Comparison of ENCODE assay signal across 21 mouse cellular contexts in the genomic region with DNA sequence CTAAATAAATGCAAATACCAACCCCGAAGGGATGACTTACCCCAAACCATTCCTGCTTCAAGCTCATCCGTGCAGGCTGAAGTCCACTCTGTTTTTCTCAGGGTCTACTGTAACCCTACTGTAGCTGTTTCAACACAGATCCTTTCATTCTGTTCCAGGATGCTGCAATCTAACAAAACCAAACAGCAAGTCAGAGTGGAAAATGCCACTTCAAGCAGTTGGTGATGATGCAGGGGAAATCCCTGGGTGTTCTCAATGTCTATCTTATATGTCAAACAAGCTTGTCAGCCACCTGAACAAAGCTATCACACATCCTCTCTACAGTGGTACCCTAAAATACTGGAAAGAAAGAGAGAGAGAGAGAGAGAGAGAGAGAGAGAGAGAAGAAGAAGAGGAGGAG.
DNase-seq lines count a peak whose midpoint lies in the region; ATAC-seq and TF ChIP-seq lines count a peak whose summit lies in the region.
"Had no signal": no experiment of that assay in that cellular context is flagged by ENCODE, and none has a peak within 500 bp of the region (broad histone marks: within the 10 kb centered on the region; RNA-seq: fewer than 3 reads in every experiment).

No protein-coding gene starts in this region.

- H3K4me1 ChIP-seq in liver, embryonic 12.5 days = peaks cover 86% of the 10 kb centered on the region
- H3K4me1 ChIP-seq in liver, embryonic 11.5 days (replicated peaks; ENCODE audit: control insufficient read depth, insufficient read depth, low read length) = peaks cover 48% of the 10 kb centered on the region
- H3K4me1 ChIP-seq in CH12.LX (ENCODE audit: control insufficient read depth in 1 of 2, insufficient read depth in 2 of 2) = peaks cover 33 to 88% of the 10 kb centered on the region in 2 experiments
- H3K4me1 ChIP-seq in intestine, embryonic 15.5 days (replicated peaks) = no peaks in the 10 kb centered on the region
- H3K4me1 ChIP-seq: embryonic facial prominence, embryonic 15.5 days; forebrain, embryonic 15.5 days; midbrain, embryonic 15.5 days had no signal

- TF ChIP-seq POLR2A in CH12.LX (IDR thresholded peaks at IDR 0.05; ENCODE audit: low read depth, low read length) = no peak

- TF ChIP-seq CTCF in CH12.LX (conservative IDR thresholded peaks at IDR 0.05 in 1 of 2, IDR thresholded peaks at IDR 0.05 in 1 of 2; ENCODE audit: low read depth in 2 of 2, low read length in 2 of 2) = no peak

- H3K27ac ChIP-seq in liver, embryonic 12.5 days = 0 out of 2 replicates have a peak overlapping the region, but pooled peaks have one; percentile 60
- no peak overlapping the region for H3K27ac ChIP-seq in liver, embryonic 11.5 days (ENCODE audit: low read depth, low read length)
- peak overlapping the region; percentile 73 for H3K27ac ChIP-seq in CH12.LX (ENCODE audit: insufficient read depth, low read depth)
- H3K27ac ChIP-seq in intestine, embryonic 15.5 days = no peak overlapping the region
- H3K27ac ChIP-seq: embryonic facial prominence, embryonic 15.5 days; forebrain, embryonic 15.5 days; liver, embryonic 14.5 days; midbrain, embryonic 15.5 days; stomach, postnatal 0 days had no signal

- ATAC-seq in liver, embryonic 12.5 days = no peak
- no peak for ATAC-seq in liver, embryonic 11.5 days (replicated peaks; ENCODE audit: low FRiP score)
- no peak for ATAC-seq in intestine, embryonic 15.5 days
- ATAC-seq: forebrain, embryonic 15.5 days; intestine, embryonic 16.5 days; midbrain, embryonic 15.5 days had no signal

- no peaks in the 10 kb centered on the region for H3K9me3 ChIP-seq in liver, embryonic 12.5 days (replicated peaks)
- no peaks in the 10 kb centered on the region for H3K9me3 ChIP-seq in liver, embryonic 11.5 days (ENCODE audit: control insufficient read depth, low read length)
- no peaks in the 10 kb centered on the region for H3K9me3 ChIP-seq in CH12.LX (replicated peaks; ENCODE audit: low read length)
- H3K9me3 ChIP-seq in intestine, embryonic 15.5 days = no peaks in the 10 kb centered on the region
- H3K9me3 ChIP-seq: embryonic facial prominence, embryonic 15.5 days; forebrain, embryonic 15.5 days; heart, embryonic 12.5 days; midbrain, embryonic 15.5 days had no signal

- in situ Hi-C loops in CH12.LX (cut with MboI; ENCODE audit: low pct_ligation_motif_present, low pct_unique_long_range_greater_than_20kb, low sequenced_read_pairs) = no loop called here

- no peaks in the 10 kb centered on the region for H3K36me3 ChIP-seq in liver, embryonic 12.5 days
- H3K36me3 ChIP-seq in liver, embryonic 11.5 days (ENCODE audit: control insufficient read depth, insufficient read depth, low read length) = no peaks in the 10 kb centered on the region
- peaks cover 15 to 45% of the 10 kb centered on the region in 2 experiments for H3K36me3 ChIP-seq in CH12.LX (replicated peaks in 1 of 2; ENCODE audit: control insufficient read depth in 1 of 2, insufficient read depth in 1 of 2, low read length in 1 of 2)
- H3K36me3 ChIP-seq in intestine, embryonic 15.5 days = no peaks in the 10 kb centered on the region
- H3K36me3 ChIP-seq: embryonic facial prominence, embryonic 15.5 days; forebrain, embryonic 15.5 days; heart, embryonic 12.5 days; midbrain, embryonic 15.5 days had no signal

- TF ChIP-seq EP300 in CH12.LX (IDR thresholded peaks at IDR 0.05; ENCODE audit: low read length) = peak; percentile 64; the same call in 1 of the 2 replicates

- H3K4me3 ChIP-seq in liver, embryonic 12.5 days = no peak overlapping the region
- no peak overlapping the region for H3K4me3 ChIP-seq in liver, embryonic 11.5 days (ENCODE audit: low read depth, low read length)
- no peak overlapping the region for H3K4me3 ChIP-seq in CH12.LX (replicated peaks in 1 of 3; ENCODE audit: low read depth in 2 of 3, low read length in 2 of 3, poor library complexity in 1 of 3)
- no peak overlapping the region for H3K4me3 ChIP-seq in intestine, embryonic 15.5 days (replicated peaks)
- H3K4me3 ChIP-seq: embryonic facial prominence, embryonic 15.5 days; forebrain, embryonic 15.5 days; heart, embryonic 12.5 days; midbrain, embryonic 15.5 days had no signal

- no peak overlapping the region for H3K4me2 ChIP-seq in liver, embryonic 12.5 days
- H3K4me2 ChIP-seq in liver, embryonic 11.5 days = no peak overlapping the region
- peak overlapping the region; percentile 46 for H3K4me2 ChIP-seq in CH12.LX (ENCODE audit: insufficient read depth, low read depth, poor library complexity, severe bottlenecking)
- H3K4me2 ChIP-seq in intestine, embryonic 15.5 days (replicated peaks) = no peak overlapping the region
- H3K4me2 ChIP-seq: embryonic facial prominence, embryonic 15.5 days; forebrain, embryonic 15.5 days; heart, embryonic 12.5 days; midbrain, embryonic 15.5 days had no signal

- peaks cover 55% of the 10 kb centered on the region for H3K79me2 ChIP-seq in CH12.LX (replicated peaks; ENCODE audit: control insufficient read depth, extremely low read depth, insufficient read depth, poor library complexity, severe bottlenecking)

- no peak overlapping the region for H3K9ac ChIP-seq in liver, embryonic 12.5 days
- no peak overlapping the region for H3K9ac ChIP-seq in liver, embryonic 11.5 days (ENCODE audit: low read depth, low read length)
- no peak overlapping the region; the same call in 1 of the 2 replicates for H3K9ac ChIP-seq in CH12.LX (ENCODE audit: insufficient read depth, low read depth)
- H3K9ac ChIP-seq in intestine, embryonic 15.5 days = no peak overlapping the region
- H3K9ac ChIP-seq: embryonic facial prominence, embryonic 15.5 days; forebrain, embryonic 15.5 days; heart, embryonic 12.5 days; liver, embryonic 14.5 days; midbrain, embryonic 15.5 days had no signal

- dilution Hi-C loops in CH12.LX (cut with MboI; ENCODE audit: extremely low pct_ligation_motif_present, extremely low pct_unique_long_range_greater_than_20kb, low sequenced_read_pairs) = no loop called here

- 76% methylated on average over 2 of the region's 2 CpGs for WGBS in liver, embryonic 12.5 days (ENCODE audit: insufficient replicate concordance)
- WGBS in liver, embryonic 11.5 days = 82% methylated on average over 2 of the region's 2 CpGs
- WGBS in intestine, embryonic 15.5 days = 64% methylated on average over 2 of the region's 2 CpGs

- DNase-seq in liver, embryonic 11.5 days (ENCODE audit: low spot score) = no peak
- DNase-seq in 3T3-L1 (ENCODE audit: low read depth, low spot score) (peak; percentile 33), CH12.LX (ENCODE audit: extremely low read depth) (peak; percentile 78)
- DNase-seq in naive thymus-derived CD4-positive, alpha-beta T cell, adult 2 months (ENCODE audit: low read depth) = peak; percentile 68
- no peak for DNase-seq in kidney, adult 8-10 months
- DNase-seq: adrenal gland, postnatal 36 days; cerebellum, adult 9-10 months; heart, postnatal 14 days; kidney, postnatal 36 days; layer of hippocampus, postnatal 36 days; lung, postnatal 4 days; thymus, postnatal 36 days had no signal

- H3K27me3 ChIP-seq in liver, embryonic 12.5 days (replicated peaks) = no peaks in the 10 kb centered on the region
- no peaks in the 10 kb centered on the region for H3K27me3 ChIP-seq in liver, embryonic 11.5 days (replicated peaks; ENCODE audit: control insufficient read depth, insufficient read depth, low read length)
- H3K27me3 ChIP-seq in CH12.LX (replicated peaks) = no peaks in the 10 kb centered on the region
- H3K27me3 ChIP-seq in intestine, embryonic 15.5 days (replicated peaks) = no peaks in the 10 kb centered on the region
- H3K27me3 ChIP-seq: embryonic facial prominence, embryonic 15.5 days; forebrain, embryonic 15.5 days; heart, embryonic 12.5 days; midbrain, embryonic 15.5 days had no signal

- TF ChIP-seq RAD21 in CH12.LX (IDR thresholded peaks at IDR 0.05; ENCODE audit: low read depth, low read length) = no peak

TF ChIP-seq in CH12.LX, 34 proteins besides CTCF, POLR2A, EP300 and RAD21 (continues in another document):
- TF ChIP-seq POLR2AphosphoS2 (IDR thresholded peaks at IDR 0.05; ENCODE audit: low read depth, low read length) = no peak
- TF ChIP-seq CHD1 (IDR thresholded peaks at IDR 0.05; ENCODE audit: low read depth, low read length) = no peak
- TF ChIP-seq USF2 (conservative IDR thresholded peaks at IDR 0.05; ENCODE audit: low read depth, low read length) = no peak
- no peak for TF ChIP-seq GABPA (IDR thresholded peaks at IDR 0.05; ENCODE audit: insufficient replicate concordance, low read depth, low read length)
- no peak for TF ChIP-seq MAZ (IDR thresholded peaks at IDR 0.05; ENCODE audit: low read depth, low read length)
- TF ChIP-seq HCFC1 (IDR thresholded peaks at IDR 0.05; ENCODE audit: low read depth, low read length) = no peak
- TF ChIP-seq MXI1 (IDR thresholded peaks at IDR 0.05; ENCODE audit: low read depth, low read length) = no peak
- TF ChIP-seq CHD2 (IDR thresholded peaks at IDR 0.05; ENCODE audit: low read length) = no peak; the same call in 1 of the 2 replicates
- peak; percentile 45; the same call in 1 of the 2 replicates for TF ChIP-seq MEF2A (IDR thresholded peaks at IDR 0.05; ENCODE audit: borderline replicate concordance, low read depth, low read length)
- TF ChIP-seq MAX (IDR thresholded peaks at IDR 0.05; ENCODE audit: low read length) = no peak
- 0 out of 2 replicates have a peak, but pooled peaks have one; percentile 1 for TF ChIP-seq SMC3 (IDR thresholded peaks at IDR 0.05; ENCODE audit: low read depth, low read length)
- no peak for TF ChIP-seq USF1 (IDR thresholded peaks at IDR 0.05; ENCODE audit: low read depth, low read length)
- TF ChIP-seq KAT2A (IDR thresholded peaks at IDR 0.05; ENCODE audit: insufficient replicate concordance, low read length) = no peak
- no peak for TF ChIP-seq TCF12 (IDR thresholded peaks at IDR 0.05; ENCODE audit: low read depth, low read length)
- no peak for TF ChIP-seq ZKSCAN1 (IDR thresholded peaks at IDR 0.05; ENCODE audit: borderline replicate concordance, low read depth, low read length)
- TF ChIP-seq NELFE (IDR thresholded peaks at IDR 0.05; ENCODE audit: low read depth, low read length) = no peak
- TF ChIP-seq ZNF384 (IDR thresholded peaks at IDR 0.05; ENCODE audit: low read depth, low read length) = no peak
- no peak for TF ChIP-seq ZC3H11A (IDR thresholded peaks at IDR 0.05; ENCODE audit: low read depth, low read length)
- TF ChIP-seq E2F4 (IDR thresholded peaks at IDR 0.05; ENCODE audit: insufficient replicate concordance, low read depth, low read length) = no peak
- peak; percentile 45 for TF ChIP-seq BHLHE40 (IDR thresholded peaks at IDR 0.05; ENCODE audit: low read depth, low read length)
- TF ChIP-seq JUN (IDR thresholded peaks at IDR 0.05; ENCODE audit: insufficient read depth, low read depth, low read length) = no peak
- TF ChIP-seq UBTF (IDR thresholded peaks at IDR 0.05; ENCODE audit: low read depth, low read length) = no peak
- TF ChIP-seq RCOR1 (conservative IDR thresholded peaks at IDR 0.05; ENCODE audit: low read depth, low read length) = no peak
- no peak for TF ChIP-seq ELF1 (IDR thresholded peaks at IDR 0.05; ENCODE audit: low read depth, low read length)
- TF ChIP-seq MYC (IDR thresholded peaks at IDR 0.05; ENCODE audit: low read depth, low read length) = no peak
- no peak for TF ChIP-seq TBP (conservative IDR thresholded peaks at IDR 0.05; ENCODE audit: low read depth, low read length)

Comparison
In these comparisons a context has a peak if more than half of its experiments do, and no peak if none do; other contexts are left out.
1. H3K27ac ChIP-seq: peak in liver, embryonic 12.5 days (single experiment) and CH12.LX (single experiment); none in liver, embryonic 11.5 days (single experiment) and intestine, embryonic 15.5 days (single experiment).
2. DNase-seq: peak in 3T3-L1 (single experiment), CH12.LX (single experiment) and naive thymus-derived CD4-positive, alpha-beta T cell, adult 2 months (single experiment); none in liver, embryonic 11.5 days (single experiment) and kidney, adult 8-10 months (0 of 2).